Mouse (Mus musculus): ENCODE measurements at regions not wholly inside any gene's neighbourhood (a gene's known extent, or its start where the extent isn't known, plus 50 kb on each side); places are given as distances from the start of the nearest gene placed in this dataset.
A peak's percentile ranks its signal among the peaks of the same experiment; 100 is the strongest.

DNA sequence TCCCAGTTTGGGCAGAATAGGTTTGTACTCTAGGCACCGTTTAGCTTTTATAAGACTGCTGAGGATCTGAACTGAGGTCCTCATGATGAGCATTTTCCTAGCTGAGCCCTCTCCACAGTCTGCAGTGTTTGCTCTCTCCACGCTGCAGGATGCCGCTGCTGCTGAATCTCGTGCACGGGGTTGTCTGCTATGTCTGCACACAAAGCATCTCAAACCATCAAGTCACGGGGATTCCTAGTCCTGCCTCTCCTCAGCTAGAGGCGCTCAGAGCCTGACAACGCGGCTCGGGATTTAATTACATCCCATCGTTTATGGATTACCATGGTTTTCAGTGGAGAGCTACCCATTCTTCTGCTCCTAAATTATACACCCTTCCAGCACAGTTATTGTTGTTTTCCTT is 175.6 kb downstream of the Rnf144b start:
- no peak overlapping the region for H3K4me3 ChIP-seq (ENCODE audit: low read depth, low read length)
- no peaks in the 10 kb centered on the region for H3K9me3 ChIP-seq (ENCODE audit: low read length)
- no peak overlapping the region for H3K9ac ChIP-seq
- no peak overlapping the region for H3K27ac ChIP-seq (ENCODE audit: low read depth, low read length)
- no peak for TF ChIP-seq CTCF (IDR thresholded peaks at IDR 0.05; ENCODE audit: low read depth)
- WGBS: 41% methylated on average over 11 of the region's 11 CpGs
- H3K4me1 ChIP-seq (ENCODE audit: insufficient read depth): no peaks in the 10 kb centered on the region
- no peaks in the 10 kb centered on the region for H3K27me3 ChIP-seq (ENCODE audit: insufficient read depth, low read length)
- ATAC-seq (peak; percentile 78), DNase-seq (peak; percentile 26)
- H3K36me3 ChIP-seq (ENCODE audit: insufficient read depth): no peaks in the 10 kb centered on the region
- H3K4me2 ChIP-seq (ENCODE audit: low read depth): peak overlapping the region; percentile 0; the same call in 1 of the 2 replicates

GRCm38 (mm10) chr13:47300486-47300885 is 178.0 kb downstream of the Rnf144b start:
- no peak overlapping the region for H3K9ac ChIP-seq
- TF ChIP-seq CTCF (IDR thresholded peaks at IDR 0.05; ENCODE audit: low read depth): no peak
- no peaks in the 10 kb centered on the region for H3K27me3 ChIP-seq (ENCODE audit: insufficient read depth, low read length)
- no peaks in the 10 kb centered on the region for H3K9me3 ChIP-seq (ENCODE audit: low read length)
- no peak overlapping the region for H3K4me3 ChIP-seq (ENCODE audit: low read depth, low read length)
- 45% methylated on average over 2 of the region's 2 CpGs for WGBS
- no peak overlapping the region for H3K27ac ChIP-seq (ENCODE audit: low read depth, low read length)
- no peak for DNase-seq
- no peak overlapping the region for H3K4me2 ChIP-seq (ENCODE audit: low read depth)
- H3K36me3 ChIP-seq (ENCODE audit: insufficient read depth): no peaks in the 10 kb centered on the region
- no peaks in the 10 kb centered on the region for H3K4me1 ChIP-seq (ENCODE audit: insufficient read depth)
- ATAC-seq: no peak

- Histone ChIP-seq H3K9ac (no peak overlapping the region), H3K4me1 (ENCODE audit: insufficient read depth) (no peaks in the 10 kb centered on the region), H3K9me3 (ENCODE audit: low read length) (no peaks in the 10 kb centered on the region), H3K36me3 (ENCODE audit: insufficient read depth) (no peaks in the 10 kb centered on the region), H3K4me2 (ENCODE audit: low read depth) (no peak overlapping the region), H3K4me3 (ENCODE audit: low read depth, low read length) (no peak overlapping the region), H3K27me3 (ENCODE audit: insufficient read depth, low read length) (no peaks in the 10 kb centered on the region), H3K27ac (ENCODE audit: low read depth, low read length) (no peak overlapping the region)
- ATAC-seq: peak; percentile 66; the same call in 1 of the 2 replicates
- DNase-seq: peak; percentile 82
- WGBS: 49% methylated on average over 3 of the region's 3 CpGs
- peak; percentile 80 for TF ChIP-seq CTCF (IDR thresholded peaks at IDR 0.05; ENCODE audit: low read depth)
Observed at GRCm38 (mm10) chr13:47301070-47301469, 178.6 kb downstream of the Rnf144b start.

DNA sequence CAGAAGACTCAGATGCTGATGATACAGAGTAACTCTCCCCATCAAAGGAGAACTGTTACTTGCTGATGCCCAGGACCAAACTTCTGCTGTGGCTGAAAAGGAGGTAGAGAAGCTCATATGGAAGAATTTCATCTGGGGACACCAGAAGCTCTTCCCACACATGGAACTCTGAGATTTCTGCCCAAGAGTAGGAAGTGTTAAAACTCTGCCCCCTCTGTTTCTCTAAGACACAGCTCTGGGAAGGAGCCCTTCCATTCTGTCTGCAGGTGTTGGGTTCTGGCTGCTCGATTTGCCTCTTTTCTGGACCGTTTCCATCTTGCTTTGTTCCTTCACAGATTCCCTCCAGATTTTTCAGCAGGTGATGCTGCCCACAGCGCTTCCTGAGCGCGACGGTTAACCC is 187.0 kb downstream of the Rnf144b start:
- Histone ChIP-seq H3K4me3 (ENCODE audit: low read depth, low read length) (no peak overlapping the region), H3K4me2 (ENCODE audit: low read depth) (no peak overlapping the region), H3K27me3 (ENCODE audit: insufficient read depth, low read length) (no peaks in the 10 kb centered on the region), H3K9me3 (ENCODE audit: low read length) (no peaks in the 10 kb centered on the region), H3K9ac (no peak overlapping the region), H3K4me1 (ENCODE audit: insufficient read depth) (no peaks in the 10 kb centered on the region), H3K27ac (ENCODE audit: low read depth, low read length) (no peak overlapping the region), H3K36me3 (ENCODE audit: insufficient read depth) (no peaks in the 10 kb centered on the region)
- ATAC-seq (no peak), DNase-seq (no peak)
- 86% methylated on average over 6 of the region's 6 CpGs for WGBS
- TF ChIP-seq CTCF (IDR thresholded peaks at IDR 0.05; ENCODE audit: low read depth): no peak

DNA sequence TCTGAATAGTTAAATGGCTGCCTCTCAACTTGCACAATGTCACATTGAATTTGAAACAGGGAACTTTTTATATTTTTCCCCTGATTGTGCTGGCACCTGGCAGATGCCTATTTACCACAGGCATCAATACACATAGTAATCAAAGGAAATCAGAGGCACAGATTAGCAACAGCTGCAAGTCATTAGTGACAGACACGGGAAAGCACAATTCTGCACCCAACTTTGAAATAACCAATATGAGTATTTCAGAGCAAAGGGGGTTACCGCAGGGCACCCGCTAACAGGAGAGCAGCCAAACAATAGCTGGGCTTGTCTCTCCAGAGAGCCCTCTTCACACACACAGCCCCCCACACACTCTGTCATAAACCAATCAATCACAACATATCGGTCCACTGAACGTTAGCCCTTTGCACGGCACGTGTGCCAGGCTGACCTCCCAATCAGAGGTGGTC is 188.3 kb downstream of the Rnf144b start:
- Histone ChIP-seq H3K4me2 (ENCODE audit: low read depth) (no peak overlapping the region), H3K36me3 (ENCODE audit: insufficient read depth) (no peaks in the 10 kb centered on the region), H3K27me3 (ENCODE audit: insufficient read depth, low read length) (no peaks in the 10 kb centered on the region), H3K9ac (no peak overlapping the region), H3K27ac (ENCODE audit: low read depth, low read length) (0 out of 2 replicates have a peak overlapping the region, but pooled peaks have one; percentile 40), H3K4me3 (ENCODE audit: low read depth, low read length) (no peak overlapping the region), H3K4me1 (ENCODE audit: insufficient read depth) (no peaks in the 10 kb centered on the region), H3K9me3 (ENCODE audit: low read length) (no peaks in the 10 kb centered on the region)
- DNase-seq (peak; percentile 63), ATAC-seq (peak; percentile 90)
- no peak for TF ChIP-seq CTCF (IDR thresholded peaks at IDR 0.05; ENCODE audit: low read depth)
- WGBS: 20% methylated on average over 7 of the region's 7 CpGs

DNA sequence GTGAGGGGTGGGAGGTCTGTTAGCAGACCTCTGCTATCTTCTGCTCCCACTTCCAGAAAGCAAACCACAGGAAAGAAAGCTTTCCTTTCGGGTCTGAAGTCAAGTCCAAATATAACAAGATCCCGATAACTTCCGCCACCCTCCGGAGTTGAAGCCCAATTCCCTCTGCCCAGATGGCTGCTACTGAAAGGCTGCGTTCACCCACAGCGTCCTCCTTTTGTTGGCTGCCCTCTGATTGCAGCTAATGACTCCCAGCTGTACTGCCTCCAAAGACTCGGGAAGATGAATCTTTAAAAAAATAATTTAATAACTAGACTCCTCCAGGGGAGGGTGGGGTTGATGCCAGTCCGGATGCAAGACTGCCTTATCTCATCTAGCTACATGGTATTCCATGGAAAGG is 197.1 kb downstream of the Rnf144b start:
- no peaks in the 10 kb centered on the region for H3K27me3 ChIP-seq (ENCODE audit: insufficient read depth, low read length)
- peak overlapping the region; percentile 16; the same call in 1 of the 2 replicates for H3K27ac ChIP-seq (ENCODE audit: low read depth, low read length)
- ATAC-seq (no peak), DNase-seq (no peak)
- H3K9ac ChIP-seq: no peak overlapping the region
- H3K9me3 ChIP-seq (ENCODE audit: low read length): no peaks in the 10 kb centered on the region
- TF ChIP-seq CTCF (IDR thresholded peaks at IDR 0.05; ENCODE audit: low read depth): no peak
- H3K36me3 ChIP-seq (ENCODE audit: insufficient read depth): no peaks in the 10 kb centered on the region
- H3K4me1 ChIP-seq (ENCODE audit: insufficient read depth): 0 out of 2 replicates have a peak, but pooled peaks cover 3% of the 10 kb centered on the region
- H3K4me2 ChIP-seq (ENCODE audit: low read depth): no peak overlapping the region
- WGBS: 46% methylated on average over 8 of the region's 8 CpGs
- no peak overlapping the region for H3K4me3 ChIP-seq (ENCODE audit: low read depth, low read length)

DNA sequence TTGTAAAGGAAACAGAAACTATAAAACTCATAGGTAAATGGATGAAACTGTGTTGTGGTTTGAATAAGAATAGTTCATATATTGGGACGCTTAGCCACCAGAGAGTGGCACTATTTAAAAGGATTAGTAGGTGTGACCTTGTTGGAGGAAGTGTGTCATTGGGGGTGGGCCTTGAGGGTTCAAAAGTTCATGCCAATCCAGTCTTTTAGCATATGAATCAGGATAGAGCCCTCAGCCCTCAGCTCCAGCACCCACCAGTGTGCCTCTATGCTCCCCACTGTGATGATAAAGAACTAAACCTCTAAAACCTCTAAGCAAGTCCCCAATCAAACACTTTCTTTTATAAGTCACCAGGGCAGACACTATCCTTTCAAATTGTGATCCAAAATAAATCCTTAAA is 199.4 kb downstream of the Rnf144b start:
- no peak for DNase-seq
- 86% methylated on average over 1 of the region's 1 CpGs for WGBS
- H3K9ac ChIP-seq: no peak overlapping the region

More for the DNA sequence above, 199.4 kb downstream of the Rnf144b start:
- H3K4me1 ChIP-seq (ENCODE audit: insufficient read depth): 0 out of 2 replicates have a peak, but pooled peaks cover 3% of the 10 kb centered on the region
- no peak overlapping the region for H3K4me2 ChIP-seq (ENCODE audit: low read depth)
- H3K4me3 ChIP-seq (ENCODE audit: low read depth, low read length): no peak overlapping the region
- no peak for ATAC-seq
- no peak for TF ChIP-seq CTCF (IDR thresholded peaks at IDR 0.05; ENCODE audit: low read depth)
- H3K27me3 ChIP-seq (ENCODE audit: insufficient read depth, low read length): no peaks in the 10 kb centered on the region
- H3K9me3 ChIP-seq (ENCODE audit: low read length): no peaks in the 10 kb centered on the region
- H3K27ac ChIP-seq (ENCODE audit: low read depth, low read length): no peak overlapping the region
- no peaks in the 10 kb centered on the region for H3K36me3 ChIP-seq (ENCODE audit: insufficient read depth)

Data from forebrain, postnatal 0 days (tissue).